Mouse (Mus musculus) intestine, postnatal 0 days (tissue): ENCODE data around the gene Dnah9. TPM values are rescaled to one million over a fixed set of nuclear protein-coding genes. Genes with fewer than 3 reads are reported as not detected.

ENCODE experiments used
- ATAC-seq: fragments of 200-750 bp; cut with Nextera tagmentation; 2 replicates; pipeline ENCODE4 v1.8.0; 2017; ENCODE audit warnings: mild to moderate bottlenecking, moderate TSS enrichment, moderate library complexity
- H3K27ac ChIP-seq: fragments of 300-500 bp; sonication (generic); 2 replicates; pipeline ENCODE4 v1.5.1; 2014; ENCODE audit warnings: mild to moderate bottlenecking, low read depth, low read length, moderate library complexity
- H3K27me3 ChIP-seq: fragments of 300-500 bp; sonication (generic); replicated peaks from 2 replicates; pipeline ENCODE4 v1.6.1; 2014; ENCODE audit warnings: low read length, mixed read lengths; ENCODE audit not compliant: control insufficient read depth, insufficient read depth
- H3K36me3 ChIP-seq: fragments of 300-500 bp; sonication (generic); 2 replicates; pipeline ENCODE4 v1.6.1; 2014; ENCODE audit warnings: mild to moderate bottlenecking, moderate library complexity; ENCODE audit not compliant: control insufficient read depth, insufficient read depth
- H3K4me1 ChIP-seq: fragments of 300-500 bp; sonication (generic); replicated peaks from 2 replicates; pipeline ENCODE4 v1.6.1; 2014; ENCODE audit warnings: antibody characterized with exemption, low read length, mixed read lengths; ENCODE audit not compliant: control insufficient read depth, insufficient read depth
- H3K4me2 ChIP-seq: fragments of 300-500 bp; sonication (generic); replicated peaks from 2 replicates; pipeline ENCODE4 v1.6.1; 2014; ENCODE audit warnings: low read depth, mild to moderate bottlenecking, moderate library complexity
- H3K4me3 ChIP-seq: fragments of 300-500 bp; sonication (generic); 2 replicates; pipeline ENCODE4 v1.5.1; 2014; ENCODE audit warnings: low read depth, low read length
- H3K9ac ChIP-seq: fragments of 300-500 bp; sonication (generic); 2 replicates; pipeline ENCODE4 v1.6.1; 2014; ENCODE audit warnings: mild to moderate bottlenecking, low read depth, low read length
- H3K9me3 ChIP-seq: fragments of 300-500 bp; sonication (generic); 2 replicates; pipeline ENCODE4 v1.6.1; 2016; ENCODE audit warnings: mixed run types; ENCODE audit not compliant: control insufficient read depth
- CTCF ChIP-seq: sonication (generic); IDR thresholded peaks from 2 replicates; pipeline ENCODE4 v1.5.1; 2016; ENCODE audit warnings: low read depth, mild to moderate bottlenecking, control low read depth, antibody characterized with exemption, moderate library complexity
- whole genome bisulfite sequencing: fragments of 180-500 bp; shearing (Covaris S2); extraction: QIAGEN DNeasy Blood & Tissue Kit; methylation state at CpG from one replicate; pipeline ENCODE4 v1.1.7; 2014; 5-methylcytosine and 5-hydroxymethylcytosine counted together
- polyA plus RNA-seq: library from polyadenylated mRNA; unstranded; fragments of >200 nt; fragmentation: Nextera tagmentation; extraction: Ambion mirVana; gene quantifications from 2 replicates; pipeline ENCODE4 v1.2.1, GENCODE M21; 2015

Dnah9 gene
- 0.10 TPM in 2 replicates for polyA plus RNA-seq

GRCm38 (mm10) chr11:66167801-66168651, at the start of gene Dnah9:
Dnah9 (minus strand) TSS chr11:66168551.
- WGBS: 0% methylated on average over 53 of the region's 53 CpGs
- TF ChIP-seq CTCF: no peak
- H3K4me1 ChIP-seq: no peaks in the 10 kb centered on the region
- H3K4me3 ChIP-seq: peak within 1 kb of the TSS; percentile 46
- H3K9ac ChIP-seq: peak within 1 kb of the TSS; percentile 26; the same call in 1 of the 2 replicates
- H3K27me3 ChIP-seq: 0 out of 2 replicates have a peak, but pooled peaks cover 4% of the 10 kb centered on the region
- H3K27ac ChIP-seq: no peak within 1 kb of the TSS
- peak within 1 kb of the TSS; percentile 88 for H3K4me2 ChIP-seq
- H3K36me3 ChIP-seq: no peaks in the 10 kb centered on the region
- peak; percentile 82 for ATAC-seq
- no peaks in the 10 kb centered on the region for H3K9me3 ChIP-seq

- H3K4me1 ChIP-seq: no peaks in the 10 kb centered on the region
- no peak for TF ChIP-seq CTCF
- no peaks in the 10 kb centered on the region for H3K9me3 ChIP-seq
- H3K4me3 ChIP-seq: no peak overlapping the region
- no peak overlapping the region for H3K4me2 ChIP-seq
- ATAC-seq: no peak
- H3K27ac ChIP-seq: no peak overlapping the region
- no peaks in the 10 kb centered on the region for H3K36me3 ChIP-seq
- WGBS: 77% methylated on average over 3 of the region's 3 CpGs
- no peaks in the 10 kb centered on the region for H3K27me3 ChIP-seq
- no peak overlapping the region for H3K9ac ChIP-seq
Measured at GRCm38 (mm10) chr11:66188627-66189287, 20.4 kb upstream of the Dnah9 start.

GRCm38 (mm10) chr11:66188146-66188545, 19.8 kb upstream of the Dnah9 start:
- H3K9ac ChIP-seq: no peak overlapping the region
- H3K27me3 ChIP-seq: no peaks in the 10 kb centered on the region
- no peak overlapping the region for H3K27ac ChIP-seq
- H3K36me3 ChIP-seq: no peaks in the 10 kb centered on the region
- ATAC-seq: no peak
- H3K9me3 ChIP-seq: no peaks in the 10 kb centered on the region
- H3K4me1 ChIP-seq: no peaks in the 10 kb centered on the region
- 82% methylated on average over 2 of the region's 2 CpGs for WGBS
- no peak overlapping the region for H3K4me3 ChIP-seq
- TF ChIP-seq CTCF: no peak
- H3K4me2 ChIP-seq: no peak overlapping the region

GRCm38 (mm10) chr11:66177781-66178180, 9.4 kb upstream of the Dnah9 start:
- WGBS: 54% methylated on average over 2 of the region's 2 CpGs
- Histone ChIP-seq H3K36me3 (no peaks in the 10 kb centered on the region), H3K9me3 (no peaks in the 10 kb centered on the region), H3K9ac (no peak overlapping the region), H3K4me2 (no peak overlapping the region), H3K27me3 (no peaks in the 10 kb centered on the region), H3K4me3 (no peak overlapping the region), H3K27ac (no peak overlapping the region), H3K4me1 (no peaks in the 10 kb centered on the region)
- TF ChIP-seq CTCF: no peak
- ATAC-seq: no peak

GRCm38 (mm10) chr11:66164022-66164421, 4.3 kb downstream of the Dnah9 start:
- H3K9ac ChIP-seq: no peak overlapping the region
- no peak overlapping the region for H3K27ac ChIP-seq
- no peak overlapping the region for H3K4me2 ChIP-seq
- WGBS: 62% methylated on average over 2 of the region's 2 CpGs
- H3K4me1 ChIP-seq: no peaks in the 10 kb centered on the region
- no peaks in the 10 kb centered on the region for H3K36me3 ChIP-seq
- H3K27me3 ChIP-seq: no peaks in the 10 kb centered on the region
- H3K9me3 ChIP-seq: no peaks in the 10 kb centered on the region
- H3K4me3 ChIP-seq: no peak overlapping the region
- ATAC-seq: no peak
- no peak for TF ChIP-seq CTCF

GRCm38 (mm10) chr11:66140631-66141252, 27.6 kb downstream of the Dnah9 start:
- no peak for TF ChIP-seq CTCF
- no peak for ATAC-seq
- no peaks in the 10 kb centered on the region for H3K4me1 ChIP-seq
- 71% methylated on average over 11 of the region's 11 CpGs for WGBS
- H3K4me3 ChIP-seq: no peak overlapping the region
- no peaks in the 10 kb centered on the region for H3K36me3 ChIP-seq
- no peak overlapping the region for H3K27ac ChIP-seq
- no peak overlapping the region for H3K4me2 ChIP-seq
- no peaks in the 10 kb centered on the region for H3K27me3 ChIP-seq
- H3K9me3 ChIP-seq: no peaks in the 10 kb centered on the region
- H3K9ac ChIP-seq: no peak overlapping the region
